Mouse (Mus musculus) heart, postnatal 36 days (tissue): Measurements from ENCODE around the gene Elavl1. TPM values are rescaled to one million over a fixed set of nuclear protein-coding genes. Genes with fewer than 3 reads are reported as not detected.
A peak's percentile ranks its signal among the peaks of the same experiment; 100 is the strongest.

Experiments used
- DNase-seq, 2 experiments: peaks; one replicate each; pipeline ENCODE4 v3.0.0; 2021 to 2022
- intact Hi-C: fragments of 180-260 bp; cut with DNase I; formaldehyde crosslinking; loops from one replicate; pipeline ENCODE4 v1.15.1; 2025
- total RNA-seq, 2 experiments: library from RNA; stranded (reverse); gene quantifications; 2 replicates each; pipeline ENCODE4 v1.2.3; 2021

The Elavl1 gene
- total RNA-seq, 2 experiments from 2014 or later, result 50.2 to 52.8 TPM

DNA sequence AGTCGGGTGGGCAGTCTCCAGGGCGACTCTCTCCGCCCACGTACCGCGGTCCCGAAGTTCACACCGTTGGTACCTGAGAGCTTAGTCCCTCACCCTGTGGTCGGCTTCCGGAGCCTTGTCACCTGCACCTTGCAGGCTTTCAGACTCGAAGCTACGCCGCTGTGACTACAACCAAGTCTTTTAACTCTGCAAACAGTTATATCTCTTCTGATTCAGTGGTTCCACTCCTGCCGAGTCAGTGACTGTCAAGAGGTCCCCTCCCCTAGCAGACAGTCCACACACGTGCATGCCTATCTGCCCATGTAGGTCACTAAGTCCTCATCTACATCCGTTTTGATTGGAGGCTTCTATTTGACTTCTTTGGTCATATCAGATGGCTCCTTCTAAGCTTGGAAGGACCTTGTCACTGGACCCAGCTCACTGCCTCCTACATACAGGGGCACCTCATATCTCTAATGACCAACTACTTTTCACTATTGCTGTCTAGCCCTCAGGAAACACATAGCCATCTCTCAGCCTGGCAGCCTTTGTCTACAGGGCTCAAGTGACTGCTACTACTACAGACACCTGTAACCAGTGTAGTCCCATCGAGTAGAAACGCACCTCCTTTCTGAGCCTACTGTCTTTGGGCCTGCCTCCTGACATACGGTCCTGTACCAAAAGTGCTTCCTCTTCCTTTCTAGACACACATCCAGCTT lies 85.9 kb downstream of the Elavl1 start:
- intact Hi-C loops, result loop anchor here (2.0 kb wide), 1 partner anchor 13 kb away; the partner anchor contains the start of gene Snapc2

DNA sequence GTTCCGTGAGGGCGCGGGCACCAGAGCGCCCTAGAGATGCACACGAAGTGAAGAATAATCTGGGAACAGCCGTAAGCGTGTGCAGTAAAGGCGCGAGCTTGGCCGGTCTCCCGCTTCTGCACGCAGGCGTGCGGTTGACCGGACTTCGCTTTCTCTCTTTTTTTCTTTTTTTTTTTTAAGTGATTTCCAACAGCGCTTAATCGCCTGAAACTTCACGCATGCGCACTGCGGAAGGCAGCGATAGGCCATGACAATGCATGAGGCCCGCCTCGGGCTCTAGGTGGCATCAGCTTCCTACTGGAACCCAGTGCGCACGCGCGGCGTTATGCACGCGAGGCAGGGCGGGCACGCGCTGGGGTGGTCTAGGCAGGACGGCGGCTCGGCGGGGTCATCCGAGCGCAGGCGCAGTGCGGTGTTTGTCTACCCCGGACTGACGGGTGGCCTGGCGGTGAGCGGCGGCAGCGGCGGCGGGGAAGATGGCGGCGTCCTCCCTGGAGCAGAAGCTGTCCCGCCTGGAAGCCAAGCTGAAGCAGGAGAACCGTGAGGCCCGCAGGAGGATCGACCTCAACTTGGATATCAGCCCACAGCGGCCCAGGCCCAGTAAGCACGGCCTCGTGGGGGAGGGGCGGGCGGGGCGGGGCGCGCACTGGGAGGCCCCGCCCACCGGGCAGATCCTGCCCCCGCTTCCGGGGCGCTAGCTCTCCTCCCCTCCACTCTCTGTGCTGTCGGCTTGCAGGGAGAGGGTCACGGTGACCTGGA lies 86.6 kb downstream of the Elavl1 start, which contains the start of the genes Map2k7 and Gm49320:
Gene Map2k7, plus strand, starts transcription at position 307 of the 759 bp plus-strand sequence.
Gene Gm49320, plus strand, starts transcription at position 432 of the 759 bp plus-strand sequence.
- peak; percentile 99 to 100 for DNase-seq
- intact Hi-C loops, result loop anchor here (2.0 kb wide), 1 partner anchor 14 kb away; the partner anchor contains the start of gene Snapc2

More for the DNA sequence above, 85.9 kb downstream of the Elavl1 start:
- DNase-seq, result no peak

DNA sequence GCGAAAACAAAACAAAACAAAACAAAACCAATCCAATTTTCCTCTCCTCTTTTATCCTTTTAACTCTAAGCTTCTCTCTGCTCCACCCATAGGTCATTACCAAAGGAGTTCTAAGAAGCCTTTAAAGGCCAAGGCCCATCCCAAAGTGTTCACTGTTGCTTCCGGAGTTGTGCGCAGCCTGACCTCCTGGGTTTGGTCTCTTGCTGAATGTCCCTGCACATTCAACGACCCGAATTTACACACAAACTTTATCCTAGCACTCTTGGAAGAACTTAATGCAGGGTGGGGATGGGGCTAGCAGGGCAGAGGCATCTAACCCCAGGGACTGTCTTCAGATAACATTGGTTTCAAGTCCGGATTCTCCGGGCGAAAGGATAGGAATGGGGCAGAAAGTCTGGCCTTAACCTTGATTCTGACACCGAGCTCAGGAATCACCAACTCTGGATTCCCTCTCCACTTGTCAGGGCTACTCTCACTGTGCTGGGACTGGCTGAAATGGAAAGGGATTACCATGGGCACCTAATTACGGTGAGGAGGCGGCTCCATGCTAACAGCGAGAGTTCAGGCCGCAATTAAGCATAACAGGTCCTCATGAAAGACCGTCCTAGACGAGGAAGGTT lies 87.3 kb downstream of the Elavl1 start:
- DNase-seq, result no peak
- intact Hi-C loops, result loop anchor here (2.0 kb wide), 1 partner anchor 15 kb away; the partner anchor contains the start of gene Snapc2

Other genes with a start within 250 kb of the Elavl1 start
- under 1 TPM in 1 of 2 experiments, not detected in 1; 0.50 TPM for gene Cd209f, start 219.6 kb downstream of the Elavl1 start, total RNA-seq
- not detected for gene Cd209g, start 191.3 kb downstream of the Elavl1 start, total RNA-seq
- 10 to 100 TPM; 20.3 to 26.9 TPM for gene Evi5l, start 158.8 kb downstream of the Elavl1 start, total RNA-seq
- not detected for gene Prr36, start 108.0 kb downstream of the Elavl1 start, total RNA-seq
- gene Lrrc8e, start 98.6 kb downstream of the Elavl1 start, total RNA-seq, result under 1 TPM; 0.24 to 0.67 TPM
- gene Map2k7, start 86.7 kb downstream of the Elavl1 start, total RNA-seq, result 10 to 100 TPM; 79.7 to 80.8 TPM
- under 1 TPM in 1 of 2 experiments, not detected in 1; 0.44 TPM for gene Gm49320, start 86.5 kb downstream of the Elavl1 start, total RNA-seq
- gene Tgfbr3l, start 77.2 kb downstream of the Elavl1 start, total RNA-seq, result 1 to 10 TPM; 2.5 to 3.9 TPM
- 10 to 100 TPM; 15.6 to 16.4 TPM for gene Snapc2, start 72.3 kb downstream of the Elavl1 start, total RNA-seq
- under 1 TPM; 0.57 to 0.97 TPM for gene Ctxn1, start 66.1 kb downstream of the Elavl1 start, total RNA-seq
- gene Timm44, start 49.5 kb downstream of the Elavl1 start, total RNA-seq, result 100 to 1,000 TPM; 107 to 126 TPM
- 1 to 10 TPM; 3.4 to 4.2 TPM for gene Ccl25, start 203 bp downstream of the Elavl1 start, total RNA-seq
- gene Cers4, start 167.6 kb upstream of the Elavl1 start, total RNA-seq, result 10 to 100 TPM; 29.6 to 36.7 TPM